Mouse (Mus musculus): ENCODE measurements around the gene Ehd2. TPM values are rescaled to one million over a fixed set of nuclear protein-coding genes. Genes with fewer than 3 reads are reported as not detected.

Ehd2 gene
- 0.31 and 0.33 TPM in 2 replicates for polyA plus RNA-seq (2012)

- TF ChIP-seq GATA1 (IDR thresholded peaks at IDR 0.05; ENCODE audit: low read length): no peak
Measured at GRCm38 (mm10) chr7:15967312-15967711, at the start of gene Ehd2. Gene Ehd2 (minus strand): TSS chr7:15967567.

GRCm38 (mm10) chr7:16015384-16015783 is 48.0 kb upstream of the Ehd2 start:
- no peak for TF ChIP-seq GATA1 (IDR thresholded peaks at IDR 0.05; ENCODE audit: low read length)

GRCm38 (mm10) chr7:16014521-16015175 is 47.3 kb upstream of the Ehd2 start:
- no peak for TF ChIP-seq GATA1 (IDR thresholded peaks at IDR 0.05; ENCODE audit: low read length)

GRCm38 (mm10) chr7:16013722-16014275 is 46.4 kb upstream of the Ehd2 start:
- TF ChIP-seq GATA1 (IDR thresholded peaks at IDR 0.05; ENCODE audit: low read length): no peak

GRCm38 (mm10) chr7:16012576-16013263 is 45.4 kb upstream of the Ehd2 start:
- no peak for TF ChIP-seq GATA1 (IDR thresholded peaks at IDR 0.05; ENCODE audit: low read length)

GRCm38 (mm10) chr7:16011418-16012085 is 44.2 kb upstream of the Ehd2 start:
- no peak for TF ChIP-seq GATA1 (IDR thresholded peaks at IDR 0.05; ENCODE audit: low read length)

GRCm38 (mm10) chr7:16010649-16011048 is 43.3 kb upstream of the Ehd2 start:
- no peak for TF ChIP-seq GATA1 (IDR thresholded peaks at IDR 0.05; ENCODE audit: low read length)

GRCm38 (mm10) chr7:16009636-16010035 is 42.3 kb upstream of the Ehd2 start:
- TF ChIP-seq GATA1 (IDR thresholded peaks at IDR 0.05; ENCODE audit: low read length): no peak

GRCm38 (mm10) chr7:16005020-16005419 is 37.7 kb upstream of the Ehd2 start:
- no peak for TF ChIP-seq GATA1 (IDR thresholded peaks at IDR 0.05; ENCODE audit: low read length)

GRCm38 (mm10) chr7:16004177-16004856 is 37.0 kb upstream of the Ehd2 start:
- TF ChIP-seq GATA1 (IDR thresholded peaks at IDR 0.05; ENCODE audit: low read length): no peak

- TF ChIP-seq GATA1 (IDR thresholded peaks at IDR 0.05; ENCODE audit: low read length): no peak
Measured at GRCm38 (mm10) chr7:16003032-16003431, 35.7 kb upstream of the Ehd2 start.

- no peak for TF ChIP-seq GATA1 (IDR thresholded peaks at IDR 0.05; ENCODE audit: low read length)
Measured at GRCm38 (mm10) chr7:16002171-16002570, 34.8 kb upstream of the Ehd2 start.

- no peak for TF ChIP-seq GATA1 (IDR thresholded peaks at IDR 0.05; ENCODE audit: low read length)
Measured at GRCm38 (mm10) chr7:16001691-16002090, 34.3 kb upstream of the Ehd2 start.

GRCm38 (mm10) chr7:15993789-15994188 is 26.4 kb upstream of the Ehd2 start:
- no peak for TF ChIP-seq GATA1 (IDR thresholded peaks at IDR 0.05; ENCODE audit: low read length)

GRCm38 (mm10) chr7:15993152-15993551 is 25.8 kb upstream of the Ehd2 start:
- TF ChIP-seq GATA1 (IDR thresholded peaks at IDR 0.05; ENCODE audit: low read length): no peak

GRCm38 (mm10) chr7:15991764-15992163 is 24.4 kb upstream of the Ehd2 start:
- no peak for TF ChIP-seq GATA1 (IDR thresholded peaks at IDR 0.05; ENCODE audit: low read length)
